Mouse (Mus musculus) adrenal gland, adult 8-10 months (tissue): ENCODE results near the gene Olfr732. TPM values are rescaled to one million over a fixed set of nuclear protein-coding genes. Genes with fewer than 3 reads are reported as not detected.

Experiments used
- DNase-seq: peaks from one replicate; pipeline ENCODE4 v3.0.0; 2022
- total RNA-seq, 4 experiments: library from RNA; stranded (reverse); gene quantifications; 2 replicates each; pipeline ENCODE4 v1.2.4; 2022

Gene Olfr732
- not detected for total RNA-seq

- DNase-seq, result no peak
Observed at GRCm38 (mm10) chr14:50284106-50284505, at the start of gene Olfr732. Gene Olfr732, minus strand, starts transcription at chr14:50284206.

GRCm38 (mm10) chr14:50326661-50327060 lies 42.7 kb upstream of the Olfr732 start, which contains the start of gene Olfr734:
Gene Olfr734, minus strand, starts transcription at chr14:50326761.
- no peak for DNase-seq

- DNase-seq, result no peak
Observed at GRCm38 (mm10) chr14:50301422-50301821, 17.4 kb upstream of the Olfr732 start, which contains the start of gene Olfr733. Gene Olfr733, minus strand, starts transcription at chr14:50301522.

GRCm38 (mm10) chr14:50241766-50242165 lies 42.2 kb downstream of the Olfr732 start, which contains the start of gene Olfr731:
Gene Olfr731, minus strand, starts transcription at chr14:50241866.
- no peak for DNase-seq

Other genes with a start within 250 kb of the Olfr732 start
- not detected for gene Olfr725, start 243.8 kb downstream of the Olfr732 start, total RNA-seq
- not detected for gene Olfr726, start 193.3 kb downstream of the Olfr732 start, total RNA-seq
- gene Olfr727, start 161.0 kb downstream of the Olfr732 start, total RNA-seq, result not detected
- gene Olfr728, start 141.5 kb downstream of the Olfr732 start, total RNA-seq, result not detected
- gene Olfr729, start 131.3 kb downstream of the Olfr732 start, total RNA-seq, result not detected
- gene Olfr730, start 96.0 kb downstream of the Olfr732 start, total RNA-seq, result not detected
- gene Olfr731, start 42.3 kb downstream of the Olfr732 start, total RNA-seq, result under 1 TPM in 1 of 4 experiments, not detected in 3; 0.06 TPM
- not detected for gene Olfr733, start 17.3 kb upstream of the Olfr732 start, total RNA-seq
- not detected for gene Olfr734, start 42.6 kb upstream of the Olfr732 start, total RNA-seq
- under 1 TPM in 2 of 4 experiments, not detected in 2; 0.06 to 0.11 TPM for gene Olfr735, start 64.7 kb upstream of the Olfr732 start, total RNA-seq
- gene Tlr11, start 73.7 kb upstream of the Olfr732 start, total RNA-seq, result under 1 TPM; 0.07 to 0.54 (median 0.32) TPM
- gene Olfr736, start 97.0 kb upstream of the Olfr732 start, total RNA-seq, result not detected
- gene Olfr738, start 123.4 kb upstream of the Olfr732 start, total RNA-seq, result not detected
- not detected for gene Olfr739, start 134.4 kb upstream of the Olfr732 start, total RNA-seq
- gene Olfr740, start 161.3 kb upstream of the Olfr732 start, total RNA-seq, result not detected
- not detected for gene Olfr741, start 188.5 kb upstream of the Olfr732 start, total RNA-seq
- gene Olfr742, start 219.4 kb upstream of the Olfr732 start, total RNA-seq, result not detected
- gene Olfr743, start 237.6 kb upstream of the Olfr732 start, total RNA-seq, result not detected